Mouse (Mus musculus): Measurements from ENCODE around the gene Krtap28-10. TPM values are rescaled to one million over a fixed set of nuclear protein-coding genes. Genes with fewer than 3 reads are reported as not detected.

The Krtap28-10 gene
- polyA plus RNA-seq (2016; fragmentation: Nextera tagmentation; extraction: Ambion mirVana), result not detected in 2 replicates

DNA sequence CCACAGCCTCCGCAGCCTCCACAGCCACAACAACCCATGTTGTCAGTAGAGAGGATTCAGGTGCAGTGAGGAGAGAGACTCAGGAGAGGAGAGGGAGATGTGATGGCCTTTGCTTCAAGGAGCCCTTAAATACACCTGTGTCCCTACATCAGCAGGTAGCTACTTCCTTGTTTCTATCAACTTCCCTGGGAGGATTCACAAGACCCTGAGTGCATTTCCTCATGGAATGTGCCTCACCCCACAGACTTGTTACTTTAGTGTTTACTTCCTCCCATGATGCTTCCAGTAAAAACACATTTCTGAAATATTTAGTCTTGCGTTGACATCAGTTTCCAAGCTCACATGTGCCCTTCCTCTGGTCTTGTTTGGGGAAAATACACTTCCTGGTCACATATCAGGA is at the start of gene Krtap28-10:
Gene Krtap28-10, minus strand, starts transcription at position 101 of the 400 bp plus-strand sequence.
- Histone ChIP-seq H3K27me3 (replicated peaks; ENCODE audit: low read depth, poor library complexity, severe bottlenecking) (peaks cover 5% of the 10 kb centered on the region), H3K4me1 (peaks cover 11% of the 10 kb centered on the region; the same call in 1 of the 2 replicates), H3K4me3 (no peak within 1 kb of the TSS), H3K27ac (replicated peaks) (no peak within 1 kb of the TSS), H3K36me3 (replicated peaks) (no peaks in the 10 kb centered on the region), H3K9me3 (no peaks in the 10 kb centered on the region)
- 86% methylated on average over 2 of the region's 2 CpGs for WGBS
- DNase-seq (ENCODE audit: low spot score), result no peak

DNA sequence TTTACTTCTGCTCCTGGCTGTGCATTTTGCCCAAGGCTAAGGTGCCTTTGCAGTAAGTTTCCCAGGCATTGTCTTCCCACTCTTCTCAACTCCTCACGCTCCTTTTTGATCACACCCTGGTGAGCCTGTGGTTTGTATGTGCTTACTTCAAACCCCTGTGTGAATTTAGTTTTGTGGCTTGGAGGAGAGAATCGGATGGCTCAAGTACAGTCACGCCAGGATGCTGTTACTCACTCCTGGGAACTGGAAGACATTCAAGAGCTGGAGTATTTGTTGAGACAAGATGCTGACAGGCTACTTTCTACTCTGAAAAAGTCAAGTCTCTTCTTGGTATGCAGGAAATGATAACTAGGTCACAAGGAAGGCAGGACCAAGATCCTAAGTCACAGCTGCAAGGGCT is 49.0 kb upstream of the Krtap28-10 start:
- no peak overlapping the region for H3K4me3 ChIP-seq
- H3K36me3 ChIP-seq (replicated peaks), result no peaks in the 10 kb centered on the region
- no peak overlapping the region for H3K27ac ChIP-seq (replicated peaks)
- no peaks in the 10 kb centered on the region for H3K27me3 ChIP-seq (replicated peaks; ENCODE audit: low read depth, poor library complexity, severe bottlenecking)
- H3K9me3 ChIP-seq, result no peaks in the 10 kb centered on the region
- no peaks in the 10 kb centered on the region for H3K4me1 ChIP-seq
- 63% methylated on average over 3 of the region's 3 CpGs for WGBS
- DNase-seq (ENCODE audit: low spot score), result no peak

DNA sequence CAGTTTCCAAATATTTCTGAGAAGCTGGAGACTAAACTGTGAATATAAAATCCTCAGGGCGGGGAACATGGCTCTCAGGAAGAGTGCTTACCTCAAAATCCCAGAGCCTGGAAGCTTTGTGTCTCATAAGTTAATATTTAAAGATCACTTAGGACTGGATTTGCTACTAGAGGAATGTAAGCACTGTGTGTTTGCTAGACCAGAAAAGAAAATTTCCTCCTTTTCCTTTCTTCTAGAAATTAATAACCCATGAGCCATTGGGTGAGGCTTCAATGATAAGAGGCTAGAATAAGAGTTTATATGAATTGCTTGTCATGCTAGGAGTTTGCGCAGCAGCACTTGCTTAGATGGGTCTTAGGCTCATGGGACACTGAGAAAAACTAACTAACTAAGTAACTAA is 42.5 kb upstream of the Krtap28-10 start:
- Histone ChIP-seq H3K36me3 (replicated peaks) (no peaks in the 10 kb centered on the region), H3K27ac (replicated peaks) (no peak overlapping the region), H3K4me1 (no peaks in the 10 kb centered on the region), H3K4me3 (no peak overlapping the region), H3K9me3 (no peaks in the 10 kb centered on the region), H3K27me3 (replicated peaks; ENCODE audit: low read depth, poor library complexity, severe bottlenecking) (no peaks in the 10 kb centered on the region)
- WGBS, result 86% methylated on average over 2 of the region's 2 CpGs
- no peak for DNase-seq (ENCODE audit: low spot score)

DNA sequence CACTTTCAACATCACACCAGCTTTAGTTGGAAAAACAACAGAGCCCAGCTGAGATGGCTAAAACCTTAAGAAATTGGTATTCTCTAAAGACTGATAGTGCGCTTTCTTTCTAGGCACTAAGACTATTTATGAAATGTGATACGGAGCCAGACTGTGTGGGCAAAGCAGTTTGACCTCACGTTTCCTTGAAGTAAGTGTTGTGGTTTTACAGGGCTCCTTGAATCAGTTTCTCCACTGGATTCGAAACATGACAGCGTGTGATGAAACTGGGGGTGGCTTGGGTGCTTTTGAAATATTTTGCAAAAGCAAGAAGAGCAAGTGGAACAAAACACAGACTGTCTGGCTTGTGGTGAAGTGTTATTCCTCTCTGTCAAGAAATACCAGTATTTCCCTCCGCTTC is 34.7 kb upstream of the Krtap28-10 start:
- no peak for DNase-seq (ENCODE audit: low spot score)
- Histone ChIP-seq H3K9me3 (no peaks in the 10 kb centered on the region), H3K36me3 (replicated peaks) (no peaks in the 10 kb centered on the region), H3K27me3 (replicated peaks; ENCODE audit: low read depth, poor library complexity, severe bottlenecking) (no peaks in the 10 kb centered on the region), H3K4me3 (no peak overlapping the region), H3K27ac (replicated peaks) (no peak overlapping the region), H3K4me1 (0 out of 2 replicates have a peak, but pooled peaks cover 5% of the 10 kb centered on the region)
- 74% methylated on average over 6 of the region's 6 CpGs for WGBS

DNA sequence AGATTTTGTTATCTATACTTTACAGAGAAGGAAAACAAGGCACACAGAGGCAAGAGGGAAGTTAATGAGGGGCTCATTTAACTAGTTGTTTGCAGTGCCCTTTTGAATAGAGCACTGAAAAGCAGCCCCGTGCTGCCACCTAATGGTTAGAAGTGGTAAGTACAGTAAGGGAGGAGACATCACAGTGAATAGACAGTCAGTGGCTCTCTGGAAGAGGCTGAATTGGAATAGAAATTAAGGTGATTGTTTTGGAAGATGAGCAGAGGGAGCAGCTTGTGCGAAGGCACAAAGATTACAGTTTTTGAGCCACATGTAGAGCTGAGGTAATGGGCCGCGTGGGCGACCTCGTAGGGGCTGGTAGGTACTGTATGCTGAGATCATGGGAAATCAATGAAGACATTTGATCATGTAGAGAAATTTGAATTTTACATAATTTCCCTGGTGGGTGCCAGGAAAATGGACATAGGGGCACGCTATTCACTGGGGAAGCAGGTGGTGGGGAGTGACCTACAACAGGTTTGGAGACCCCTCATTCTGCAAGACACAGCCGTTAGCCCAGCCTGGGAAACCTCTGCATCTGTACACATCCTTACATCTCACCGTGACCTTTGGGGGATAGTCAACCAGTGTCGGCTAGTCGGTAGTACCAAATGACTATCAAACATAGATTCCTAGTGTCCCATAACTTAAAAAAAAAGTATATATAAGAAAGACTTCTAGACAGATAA is 34.1 kb upstream of the Krtap28-10 start:
- H3K4me3 ChIP-seq, result peak overlapping the region; percentile 23; the same call in 1 of the 2 replicates
- no peaks in the 10 kb centered on the region for H3K27me3 ChIP-seq (replicated peaks; ENCODE audit: low read depth, poor library complexity, severe bottlenecking)
- H3K36me3 ChIP-seq (replicated peaks), result no peaks in the 10 kb centered on the region
- 0 out of 2 replicates have a peak, but pooled peaks cover 5% of the 10 kb centered on the region for H3K4me1 ChIP-seq
- peak; percentile 52 for DNase-seq (ENCODE audit: low spot score)
- no peak overlapping the region for H3K27ac ChIP-seq (replicated peaks)
- 46% methylated on average over 11 of the region's 11 CpGs for WGBS
- H3K9me3 ChIP-seq, result no peaks in the 10 kb centered on the region

DNA sequence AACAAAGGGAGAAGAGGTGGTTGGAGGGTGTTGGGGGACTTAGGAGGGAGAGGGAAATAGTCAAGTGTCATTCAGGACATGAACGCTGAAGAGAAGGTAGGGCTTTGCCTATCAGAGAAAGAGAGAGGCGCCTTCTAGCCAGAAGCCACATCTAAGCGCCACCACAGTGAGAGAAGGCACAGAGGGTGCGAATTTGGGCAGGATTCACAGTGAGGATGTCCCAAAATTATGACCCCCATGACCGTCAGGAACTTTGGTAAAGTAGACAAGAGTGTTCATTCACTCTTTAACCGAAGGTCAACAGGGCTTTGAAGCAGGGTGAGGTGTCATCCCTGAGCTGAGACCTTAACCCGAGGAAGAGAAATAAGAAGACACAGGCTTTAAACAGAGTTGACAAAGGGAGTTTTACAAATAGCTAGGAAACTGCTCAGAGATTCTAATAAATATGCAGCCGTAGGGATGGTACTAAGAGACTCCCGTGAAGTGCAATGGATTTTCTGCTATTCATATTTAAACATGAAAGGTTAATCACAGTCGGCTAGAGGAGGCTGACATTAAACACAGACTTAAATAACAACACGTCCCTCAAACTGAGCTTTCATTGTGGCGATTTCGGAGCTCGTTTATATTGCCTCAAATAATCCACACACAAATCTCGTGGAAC is 33.4 kb upstream of the Krtap28-10 start:
- WGBS, result 46% methylated on average over 15 of the region's 15 CpGs
- DNase-seq (ENCODE audit: low spot score), result no peak
- Histone ChIP-seq H3K27me3 (replicated peaks; ENCODE audit: low read depth, poor library complexity, severe bottlenecking) (no peaks in the 10 kb centered on the region), H3K4me3 (peak overlapping the region; percentile 23; the same call in 1 of the 2 replicates), H3K27ac (replicated peaks) (no peak overlapping the region), H3K9me3 (no peaks in the 10 kb centered on the region), H3K36me3 (replicated peaks) (no peaks in the 10 kb centered on the region), H3K4me1 (0 out of 2 replicates have a peak, but pooled peaks cover 5% of the 10 kb centered on the region)

DNA sequence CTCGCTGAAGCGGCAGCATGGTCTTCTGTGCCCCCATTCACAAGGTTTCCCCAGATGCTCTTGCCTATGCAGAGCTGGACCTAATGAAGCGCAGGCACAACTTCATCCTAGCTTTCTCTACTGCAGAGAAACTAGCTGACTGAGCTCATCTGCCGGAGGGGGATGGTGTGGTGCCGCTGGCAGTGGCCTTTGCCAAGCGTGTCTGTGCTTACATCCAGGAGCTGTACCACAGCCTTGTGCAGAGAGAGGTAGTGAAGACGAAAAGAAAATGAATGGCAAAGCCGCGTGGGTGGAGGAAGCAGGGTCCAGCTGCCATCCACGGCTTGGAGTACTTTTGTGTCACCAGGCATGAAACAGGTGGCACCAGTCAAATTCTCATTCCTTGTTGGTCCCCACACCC is 24.9 kb upstream of the Krtap28-10 start:
- Histone ChIP-seq H3K9me3 (no peaks in the 10 kb centered on the region), H3K36me3 (replicated peaks) (no peaks in the 10 kb centered on the region), H3K4me3 (no peak overlapping the region), H3K27ac (replicated peaks) (no peak overlapping the region), H3K27me3 (replicated peaks; ENCODE audit: low read depth, poor library complexity, severe bottlenecking) (no peaks in the 10 kb centered on the region), H3K4me1 (no peaks in the 10 kb centered on the region)
- WGBS, result 90% methylated on average over 10 of the region's 10 CpGs
- no peak for DNase-seq (ENCODE audit: low spot score)

DNA sequence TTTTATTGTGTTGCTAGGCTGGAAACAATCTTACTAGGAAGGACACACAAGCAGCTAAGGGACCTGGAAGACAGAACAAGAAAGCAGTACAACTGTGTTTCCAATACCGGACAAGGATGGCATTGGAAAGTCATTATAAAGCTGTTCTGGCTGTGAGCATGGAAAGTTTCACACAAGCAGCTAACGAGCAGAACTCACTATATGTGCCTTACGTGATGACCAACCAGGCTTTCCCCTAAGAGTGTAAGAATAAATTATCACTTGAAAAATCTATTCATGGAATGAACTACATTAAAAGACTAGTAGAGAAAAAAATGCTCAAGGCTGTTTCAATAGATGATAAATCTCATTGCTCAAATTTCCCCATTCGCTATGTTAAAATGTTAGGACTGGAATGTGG is 24.3 kb upstream of the Krtap28-10 start:
- Histone ChIP-seq H3K27ac (replicated peaks) (no peak overlapping the region), H3K4me3 (no peak overlapping the region), H3K36me3 (replicated peaks) (no peaks in the 10 kb centered on the region), H3K4me1 (no peaks in the 10 kb centered on the region), H3K9me3 (no peaks in the 10 kb centered on the region), H3K27me3 (replicated peaks; ENCODE audit: low read depth, poor library complexity, severe bottlenecking) (no peaks in the 10 kb centered on the region)
- WGBS, result 93% methylated on average over 4 of the region's 4 CpGs
- no peak for DNase-seq (ENCODE audit: low spot score)

DNA sequence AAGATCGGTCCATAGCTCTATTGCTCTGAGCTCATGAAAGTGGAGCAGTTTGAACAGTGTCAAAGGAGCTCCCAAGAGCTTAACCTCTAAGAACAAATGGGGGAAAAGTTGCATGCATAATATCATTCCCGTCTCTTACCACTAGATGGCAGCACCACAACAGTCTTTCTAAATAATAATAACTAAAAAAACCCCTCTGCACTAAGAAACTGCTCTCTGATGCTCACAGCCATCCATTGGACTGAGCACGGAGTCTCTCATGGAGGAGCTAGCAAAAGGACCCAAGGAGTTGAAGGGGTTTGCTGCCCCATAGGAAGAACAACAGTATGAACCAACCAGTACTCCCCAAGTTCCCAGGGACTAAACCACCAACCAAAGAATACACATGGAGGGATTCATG is 22.6 kb upstream of the Krtap28-10 start:
- H3K4me3 ChIP-seq, result no peak overlapping the region
- no peaks in the 10 kb centered on the region for H3K36me3 ChIP-seq (replicated peaks)
- DNase-seq (ENCODE audit: low spot score), result peak; percentile 16
- H3K4me1 ChIP-seq, result no peaks in the 10 kb centered on the region
- 23% methylated on average over 3 of the region's 3 CpGs for WGBS
- H3K27me3 ChIP-seq (replicated peaks; ENCODE audit: low read depth, poor library complexity, severe bottlenecking), result no peaks in the 10 kb centered on the region
- no peaks in the 10 kb centered on the region for H3K9me3 ChIP-seq
- no peak overlapping the region for H3K27ac ChIP-seq (replicated peaks)

DNA sequence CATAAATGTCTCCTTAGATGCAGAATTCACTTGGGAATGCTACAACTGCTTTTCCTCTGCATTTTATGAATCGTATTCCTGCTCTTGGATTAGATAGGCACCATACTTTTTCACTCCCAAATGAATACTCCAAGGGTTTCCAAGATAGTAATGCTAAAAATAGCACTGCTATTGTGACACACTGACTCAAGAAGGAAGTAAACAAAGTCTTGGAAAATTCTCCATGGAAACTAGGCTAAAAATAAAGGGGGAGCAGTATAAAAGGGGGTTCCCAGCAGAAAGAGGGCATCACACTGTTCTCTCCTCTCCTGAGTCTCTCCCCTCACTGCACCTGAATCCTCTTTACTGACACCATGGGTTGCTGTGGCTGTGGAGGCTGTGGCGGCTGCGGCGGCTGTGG is 18.4 kb upstream of the Krtap28-10 start, which contains the start of gene Krtap28-13:
Gene Krtap28-13, plus strand, starts transcription at position 288 of the 400 bp plus-strand sequence.
- 87% methylated on average over 4 of the region's 4 CpGs for WGBS
- H3K27ac ChIP-seq (replicated peaks), result no peak within 1 kb of the TSS
- no peaks in the 10 kb centered on the region for H3K9me3 ChIP-seq
- H3K4me3 ChIP-seq, result no peak within 1 kb of the TSS
- no peaks in the 10 kb centered on the region for H3K36me3 ChIP-seq (replicated peaks)
- no peaks in the 10 kb centered on the region for H3K27me3 ChIP-seq (replicated peaks; ENCODE audit: low read depth, poor library complexity, severe bottlenecking)
- no peaks in the 10 kb centered on the region for H3K4me1 ChIP-seq
- DNase-seq (ENCODE audit: low spot score), result no peak

DNA sequence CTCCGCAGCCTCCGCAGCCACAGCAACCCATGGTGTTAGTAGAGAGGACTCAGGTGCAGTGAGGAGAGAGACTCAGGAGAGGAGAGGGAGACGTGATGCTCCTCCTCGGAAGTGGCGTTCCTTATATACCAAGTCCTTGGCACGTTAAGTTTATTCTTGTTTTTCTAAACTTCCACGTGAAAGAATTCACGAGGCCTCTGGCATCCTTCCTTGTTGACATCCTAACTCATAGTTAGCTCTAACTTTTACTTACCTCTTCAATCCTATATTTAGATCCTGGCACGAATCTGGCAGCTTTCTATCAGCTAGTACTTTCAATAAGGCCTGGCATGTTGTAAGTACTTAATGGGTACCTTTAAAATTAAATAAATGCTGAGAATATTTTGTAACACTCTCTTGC is 17.0 kb upstream of the Krtap28-10 start, which contains the start of gene A030005K14Rik:
Gene A030005K14Rik, minus strand, starts transcription at position 101 of the 400 bp plus-strand sequence.
- WGBS, result 90% methylated on average over 9 of the region's 9 CpGs
- Histone ChIP-seq H3K4me1 (no peaks in the 10 kb centered on the region), H3K36me3 (replicated peaks) (no peaks in the 10 kb centered on the region)

DNA sequence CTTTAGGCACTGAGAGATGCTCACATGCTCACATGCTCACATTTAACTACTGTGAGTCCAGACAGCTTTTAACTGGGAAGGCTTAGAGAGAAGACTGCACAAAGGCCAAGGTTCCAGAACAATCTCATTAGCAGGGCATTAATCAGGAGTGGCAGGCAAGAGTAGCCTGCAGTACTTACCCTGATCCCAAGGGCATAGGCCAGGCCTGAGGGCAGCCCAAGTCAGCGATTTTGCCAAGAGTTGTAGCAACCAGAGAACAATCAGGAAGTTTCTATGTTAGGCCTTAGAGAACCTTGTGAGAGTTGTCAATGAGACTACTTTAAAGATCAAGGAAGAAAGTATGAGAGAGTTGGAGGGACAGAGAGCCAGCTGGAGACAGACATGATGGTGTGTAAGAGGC is 16.2 kb upstream of the Krtap28-10 start:
- Histone ChIP-seq H3K4me1 (no peaks in the 10 kb centered on the region), H3K36me3 (replicated peaks) (no peaks in the 10 kb centered on the region), H3K27me3 (replicated peaks; ENCODE audit: low read depth, poor library complexity, severe bottlenecking) (no peaks in the 10 kb centered on the region), H3K9me3 (no peaks in the 10 kb centered on the region), H3K27ac (replicated peaks) (no peak overlapping the region), H3K4me3 (no peak overlapping the region)
- no peak for DNase-seq (ENCODE audit: low spot score)
- 56% methylated on average over 1 of the region's 1 CpGs for WGBS

More for the DNA sequence above, 17.0 kb upstream of the Krtap28-10 start, which contains the start of gene A030005K14Rik:
- no peak for DNase-seq (ENCODE audit: low spot score)
- Histone ChIP-seq H3K9me3 (no peaks in the 10 kb centered on the region), H3K27ac (replicated peaks) (no peak within 1 kb of the TSS), H3K27me3 (replicated peaks; ENCODE audit: low read depth, poor library complexity, severe bottlenecking) (no peaks in the 10 kb centered on the region), H3K4me3 (no peak within 1 kb of the TSS)

Measured in embryonic facial prominence, embryonic 10.5 days (tissue).